Mouse (Mus musculus) hindbrain, postnatal 0 days (tissue): ENCODE data around the gene Col9a1. TPM values are rescaled to one million over a fixed set of nuclear protein-coding genes. Genes with fewer than 3 reads are reported as not detected.

ENCODE experiments used
- ATAC-seq: fragments of 200-750 bp; cut with Nextera tagmentation; 2 replicates; pipeline ENCODE4 v1.8.0; 2017; ENCODE audit warnings: mild to moderate bottlenecking, moderate TSS enrichment, moderate library complexity
- DNase-seq: peaks from one replicate; pipeline ENCODE4 v3.0.0-alpha.2; 2015; ENCODE audit warnings: low spot score
- H3K27ac ChIP-seq: fragments of 300-500 bp; sonication (generic); 2 replicates; pipeline ENCODE4 v1.5.1; 2014; ENCODE audit warnings: mild to moderate bottlenecking
- H3K27me3 ChIP-seq: fragments of 300-500 bp; sonication (generic); 2 replicates; pipeline ENCODE4 v1.6.1; 2014; ENCODE audit warnings: low read length, mixed read lengths; ENCODE audit not compliant: insufficient read depth
- H3K36me3 ChIP-seq: fragments of 300-500 bp; sonication (generic); 2 replicates; pipeline ENCODE4 v1.6.1; 2014; ENCODE audit warnings: low read length, mixed read lengths; ENCODE audit not compliant: insufficient read depth
- H3K4me1 ChIP-seq: fragments of 300-500 bp; sonication (generic); 2 replicates; pipeline ENCODE4 v1.6.1; 2014; ENCODE audit warnings: antibody characterized with exemption, low read length, mixed read lengths; ENCODE audit not compliant: insufficient read depth
- H3K4me2 ChIP-seq: fragments of 300-500 bp; sonication (generic); 2 replicates; pipeline ENCODE4 v1.6.1; 2014; ENCODE audit warnings: low read depth, mild to moderate bottlenecking, low read length, moderate library complexity, mixed read lengths
- H3K4me3 ChIP-seq: fragments of 300-500 bp; sonication (generic); 2 replicates; pipeline ENCODE4 v1.5.1; 2014; ENCODE audit warnings: low read length
- H3K9ac ChIP-seq: fragments of 300-500 bp; sonication (generic); replicated peaks from 2 replicates; pipeline ENCODE4 v1.6.1; 2014; ENCODE audit warnings: mild to moderate bottlenecking, low read length, moderate library complexity, mixed read lengths
- H3K9me3 ChIP-seq: fragments of 300-500 bp; sonication (generic); 2 replicates; pipeline ENCODE4 v1.6.1; 2016; ENCODE audit warnings: low read length, mixed read lengths
- CTCF ChIP-seq: IDR thresholded peaks from 2 replicates; pipeline ENCODE4 v1.5.1; 2016; ENCODE audit warnings: antibody characterized with exemption, control low read depth, low read depth
- WGBS: fragments of 180-500 bp; shearing (Covaris S2); extraction: QIAGEN DNeasy Blood & Tissue Kit; methylation state at CpG from one replicate; pipeline ENCODE4 v1.1.7; 2014; 5-methylcytosine and 5-hydroxymethylcytosine counted together
- polyA plus RNA-seq: library from polyadenylated mRNA; unstranded; fragments of >200 nt; fragmentation: Nextera tagmentation; extraction: Ambion mirVana; gene quantifications from 2 replicates; pipeline ENCODE4 v1.2.1, GENCODE M21; 2015
- total RNA-seq: library from RNA; depleted of rRNA; stranded (reverse); fragments of >200 nt; gene quantifications from 2 replicates; pipeline ENCODE4 v1.2.3, GENCODE M21; 2014; rRNA removed

Col9a1 gene
- total RNA-seq (2.4 and 3.7 TPM in 2 replicates), polyA plus RNA-seq (3.0 TPM in 2 replicates)

DNA sequence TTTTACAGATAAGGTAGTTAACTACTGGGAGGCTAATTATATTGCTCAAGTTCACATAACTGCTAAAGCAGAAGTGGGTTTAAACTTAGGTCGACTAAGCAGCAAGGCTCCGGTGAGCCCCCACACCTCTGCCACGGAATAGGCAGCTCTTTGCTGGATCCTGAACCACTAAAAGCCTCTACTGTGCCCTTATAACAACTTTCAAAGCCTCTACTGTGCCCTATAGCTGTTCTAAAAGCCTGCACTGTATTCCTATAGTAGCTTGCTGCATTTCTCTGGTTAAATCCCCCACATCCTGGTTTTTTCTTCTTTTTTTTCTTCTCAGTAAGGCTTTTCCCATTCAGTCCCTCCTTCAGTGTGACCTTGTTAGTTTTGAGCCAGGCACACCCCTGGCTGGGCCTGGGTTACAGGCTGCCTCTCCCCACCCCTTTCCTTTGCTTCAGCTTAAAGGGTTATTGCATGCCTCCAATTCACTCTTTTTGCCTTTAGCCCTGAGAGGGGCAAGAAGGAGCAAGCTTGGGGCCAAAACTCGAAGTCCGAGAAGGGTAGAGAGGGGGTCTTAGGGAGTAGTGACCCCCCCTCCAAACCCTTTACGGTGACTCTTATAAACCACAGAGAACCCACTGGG is at the start of gene Col9a1:
Gene Col9a1 (plus strand): TSS at position 387 of the 628 bp plus-strand sequence.
- Histone ChIP-seq H3K4me3 (no peak within 1 kb of the TSS), H3K4me1 (no peaks in the 10 kb centered on the region), H3K27ac (no peak within 1 kb of the TSS), H3K27me3 (no peaks in the 10 kb centered on the region), H3K9ac (no peak within 1 kb of the TSS), H3K36me3 (no peaks in the 10 kb centered on the region), H3K4me2 (no peak within 1 kb of the TSS), H3K9me3 (no peaks in the 10 kb centered on the region)
- no peak for TF ChIP-seq CTCF
- DNase-seq (no peak), ATAC-seq (no peak)
- 85% methylated on average over 6 of the region's 6 CpGs for WGBS

DNA sequence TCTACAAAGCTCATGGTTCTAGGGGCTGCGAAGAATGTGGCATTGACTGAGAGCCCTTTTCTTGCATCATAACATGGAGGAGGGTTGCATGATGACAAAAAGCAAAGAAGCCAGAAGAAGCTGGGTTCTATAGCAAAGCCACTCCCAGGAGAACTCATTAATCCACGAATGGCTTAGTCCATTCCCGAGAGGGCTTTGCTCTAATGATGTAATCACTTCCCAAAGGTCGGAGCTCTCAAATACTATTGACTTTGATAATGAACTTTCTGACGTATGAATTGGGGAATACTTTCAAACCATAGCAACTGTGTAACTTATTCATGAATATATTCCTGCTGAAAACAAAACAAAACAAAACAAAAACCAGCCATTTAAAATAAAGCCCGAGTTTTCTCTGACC is 49.5 kb upstream of the Col9a1 start:
- no peak overlapping the region for H3K9ac ChIP-seq
- TF ChIP-seq CTCF, result no peak
- H3K4me1 ChIP-seq, result no peaks in the 10 kb centered on the region
- no peak overlapping the region for H3K4me2 ChIP-seq
- H3K27ac ChIP-seq, result no peak overlapping the region
- no peaks in the 10 kb centered on the region for H3K27me3 ChIP-seq
- no peaks in the 10 kb centered on the region for H3K9me3 ChIP-seq
- no peak for DNase-seq
- H3K36me3 ChIP-seq, result no peaks in the 10 kb centered on the region
- no peak overlapping the region for H3K4me3 ChIP-seq
- no peak for ATAC-seq
- WGBS, result 58% methylated on average over 6 of the region's 6 CpGs

DNA sequence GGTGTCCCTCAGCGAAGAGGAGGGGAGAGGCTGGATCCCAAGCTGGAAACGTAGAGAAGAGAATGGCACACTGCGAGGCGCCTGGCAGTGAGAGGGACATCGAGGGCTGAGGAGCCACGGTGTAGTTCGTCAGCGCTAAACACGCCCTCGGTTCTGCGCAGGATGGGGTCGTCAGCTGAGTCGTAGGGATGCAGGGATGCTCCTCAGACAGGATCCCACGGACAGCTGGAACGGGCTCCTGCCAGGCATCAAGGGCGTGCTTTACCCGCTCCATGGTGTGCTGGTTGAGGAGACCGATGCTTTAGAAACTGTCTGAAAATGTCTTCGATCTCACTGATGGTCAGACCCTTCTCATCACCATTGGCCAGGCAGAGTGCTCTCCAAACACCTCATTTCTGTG is 43.6 kb upstream of the Col9a1 start:
- ATAC-seq (peak; percentile 38; the same call in 1 of the 2 replicates), DNase-seq (no peak)
- Histone ChIP-seq H3K27ac (no peak overlapping the region), H3K36me3 (no peaks in the 10 kb centered on the region), H3K27me3 (no peaks in the 10 kb centered on the region), H3K9me3 (no peaks in the 10 kb centered on the region), H3K4me1 (no peaks in the 10 kb centered on the region), H3K9ac (no peak overlapping the region), H3K4me3 (no peak overlapping the region), H3K4me2 (peak overlapping the region; percentile 31)
- WGBS, result 44% methylated on average over 19 of the region's 19 CpGs
- no peak for TF ChIP-seq CTCF

DNA sequence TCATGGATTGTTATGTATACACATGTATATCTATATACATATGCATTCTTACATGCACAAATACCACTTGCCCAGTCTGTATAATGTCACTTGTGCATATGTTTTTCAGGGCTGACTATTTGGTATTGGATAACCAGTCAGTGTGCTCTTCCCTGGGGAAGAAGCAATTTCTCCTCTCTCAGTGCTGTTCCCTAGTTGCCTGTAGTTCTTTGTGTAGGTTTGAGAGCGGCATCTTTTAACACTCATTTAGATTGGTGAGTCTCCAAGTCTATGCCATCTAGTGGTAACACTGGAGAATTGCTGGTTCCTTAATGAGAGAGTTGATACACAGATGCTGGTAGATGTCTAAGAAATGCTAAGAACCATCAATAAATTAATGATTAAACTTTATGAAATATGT is 42.6 kb upstream of the Col9a1 start:
- H3K9me3 ChIP-seq, result no peaks in the 10 kb centered on the region
- peak; percentile 70 for ATAC-seq

DNA sequence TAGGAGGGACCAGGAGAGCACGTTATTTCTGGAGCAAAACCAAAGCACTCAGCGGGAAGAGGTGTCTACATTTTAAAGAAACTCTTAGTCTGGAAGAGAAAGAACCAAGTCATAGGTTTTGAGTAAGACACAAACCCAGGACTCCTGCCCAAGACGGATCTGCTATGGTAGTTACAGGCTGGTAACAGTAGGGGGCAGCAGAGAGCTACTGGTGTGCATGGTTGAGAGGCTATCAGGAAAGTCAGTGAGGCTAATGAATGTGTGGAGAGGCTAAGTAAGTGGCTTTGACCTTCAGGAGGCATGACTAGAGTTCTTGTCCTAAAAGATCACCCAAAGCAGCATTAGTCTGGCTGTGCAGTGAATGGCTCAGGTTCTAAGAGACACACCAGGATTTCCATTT is 40.3 kb upstream of the Col9a1 start:
- no peak overlapping the region for H3K9ac ChIP-seq
- TF ChIP-seq CTCF, result peak; percentile 90
- DNase-seq (peak; percentile 63), ATAC-seq (0 out of 2 replicates have a peak, but pooled peaks have one; percentile 40)
- H3K36me3 ChIP-seq, result no peaks in the 10 kb centered on the region
- no peaks in the 10 kb centered on the region for H3K27me3 ChIP-seq
- no peak overlapping the region for H3K27ac ChIP-seq
- 12% methylated on average over 3 of the region's 3 CpGs for WGBS
- no peaks in the 10 kb centered on the region for H3K4me1 ChIP-seq
- no peak overlapping the region for H3K4me3 ChIP-seq
- H3K9me3 ChIP-seq, result no peaks in the 10 kb centered on the region
- no peak overlapping the region for H3K4me2 ChIP-seq

More for the DNA sequence above, 42.6 kb upstream of the Col9a1 start:
- Histone ChIP-seq H3K4me2 (no peak overlapping the region), H3K9ac (no peak overlapping the region), H3K4me1 (no peaks in the 10 kb centered on the region), H3K36me3 (no peaks in the 10 kb centered on the region), H3K27ac (no peak overlapping the region), H3K27me3 (no peaks in the 10 kb centered on the region), H3K4me3 (no peak overlapping the region)
- WGBS, result 0% methylated on average over 1 of the region's 1 CpGs
- DNase-seq, result peak; percentile 81
- TF ChIP-seq CTCF, result peak; percentile 79

DNA sequence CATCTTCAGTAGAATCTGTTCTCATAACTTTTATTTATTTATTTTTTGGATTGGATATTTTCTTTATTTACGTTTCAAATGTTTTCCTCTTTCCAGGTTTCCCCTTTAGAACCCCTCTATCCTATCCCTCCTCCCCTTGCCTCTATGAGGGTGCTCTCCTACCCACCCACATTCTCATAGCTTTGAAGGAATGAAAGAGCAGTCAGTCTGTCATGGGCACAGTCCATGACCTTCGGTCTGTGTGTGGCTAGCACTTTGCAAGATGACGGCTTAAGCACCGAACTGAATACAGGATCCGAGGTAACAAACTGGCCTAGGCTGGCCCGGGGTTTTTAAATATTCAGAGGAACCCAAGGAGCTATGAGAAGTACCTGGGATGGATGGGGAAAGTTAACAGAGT is 36.9 kb upstream of the Col9a1 start:
- Histone ChIP-seq H3K36me3 (no peaks in the 10 kb centered on the region), H3K9me3 (no peaks in the 10 kb centered on the region), H3K4me1 (no peaks in the 10 kb centered on the region), H3K4me3 (no peak overlapping the region), H3K9ac (no peak overlapping the region), H3K27me3 (no peaks in the 10 kb centered on the region), H3K4me2 (no peak overlapping the region), H3K27ac (no peak overlapping the region)
- ATAC-seq (no peak), DNase-seq (no peak)
- no peak for TF ChIP-seq CTCF
- 70% methylated on average over 6 of the region's 6 CpGs for WGBS

DNA sequence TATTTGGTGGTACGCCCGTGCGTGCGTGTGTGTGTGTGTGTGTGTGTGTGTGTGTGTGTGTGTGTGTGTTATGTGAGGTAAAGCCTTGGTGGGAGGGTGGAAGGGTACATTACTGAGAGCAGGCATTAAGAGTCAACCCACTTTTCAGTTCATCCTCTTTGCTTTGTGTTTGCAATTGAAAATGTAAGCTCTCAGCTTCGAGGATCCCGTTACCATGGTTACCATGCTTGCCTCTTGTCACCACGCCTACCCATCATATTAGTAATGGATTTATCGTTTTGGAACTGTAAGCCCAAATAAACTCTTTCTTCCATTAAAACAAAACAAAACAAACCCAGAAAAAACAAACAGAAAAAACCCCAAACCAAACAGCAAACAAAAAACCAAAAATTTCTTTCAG is 33.9 kb upstream of the Col9a1 start:
- 71% methylated on average over 8 of the region's 8 CpGs for WGBS
- Histone ChIP-seq H3K9me3 (no peaks in the 10 kb centered on the region), H3K27ac (no peak overlapping the region), H3K4me2 (no peak overlapping the region), H3K27me3 (no peaks in the 10 kb centered on the region), H3K9ac (no peak overlapping the region), H3K4me3 (no peak overlapping the region), H3K4me1 (no peaks in the 10 kb centered on the region), H3K36me3 (no peaks in the 10 kb centered on the region)
- ATAC-seq, result no peak
- DNase-seq, result peak; percentile 10
- no peak for TF ChIP-seq CTCF
